Mouse (Mus musculus) liver, adult (tissue): ENCODE measurements around the gene Ubxn6.

Experiments used
- GATA4 ChIP-seq: IDR thresholded peaks from 2 replicates; pipeline ENCODE4 v1.6.1; 2014; ENCODE audit warnings: mild to moderate bottlenecking, low read length; ENCODE audit not compliant: insufficient replicate concordance

Ubxn6 gene

GRCm38 (mm10) chr17:56107736-56108135 lies 32.9 kb upstream of the Ubxn6 start:
- no peak for TF ChIP-seq GATA4

- no peak for TF ChIP-seq GATA4
Observed at GRCm38 (mm10) chr17:56106981-56107380, 32.2 kb upstream of the Ubxn6 start.

GRCm38 (mm10) chr17:56103465-56104285 lies 28.8 kb upstream of the Ubxn6 start:
- no peak for TF ChIP-seq GATA4

- TF ChIP-seq GATA4 = no peak
Observed at GRCm38 (mm10) chr17:56102927-56103326, 28.1 kb upstream of the Ubxn6 start.

GRCm38 (mm10) chr17:56102158-56102557 lies 27.3 kb upstream of the Ubxn6 start:
- TF ChIP-seq GATA4 = no peak

GRCm38 (mm10) chr17:56100811-56101210 lies 26.0 kb upstream of the Ubxn6 start:
- TF ChIP-seq GATA4 = no peak

- no peak for TF ChIP-seq GATA4
Observed at GRCm38 (mm10) chr17:56098711-56099572, 24.1 kb upstream of the Ubxn6 start.

- no peak for TF ChIP-seq GATA4
Observed at GRCm38 (mm10) chr17:56098180-56098579, 23.4 kb upstream of the Ubxn6 start.

- TF ChIP-seq GATA4 = no peak
Observed at GRCm38 (mm10) chr17:56096883-56097282, 22.1 kb upstream of the Ubxn6 start.

- no peak for TF ChIP-seq GATA4
Observed at GRCm38 (mm10) chr17:56092794-56093193, 18.0 kb upstream of the Ubxn6 start.

GRCm38 (mm10) chr17:56092312-56092711 lies 17.5 kb upstream of the Ubxn6 start:
- TF ChIP-seq GATA4 = no peak

- no peak for TF ChIP-seq GATA4
Observed at GRCm38 (mm10) chr17:56080781-56081585, 6.2 kb upstream of the Ubxn6 start.

- TF ChIP-seq GATA4 = no peak
Observed at GRCm38 (mm10) chr17:56079921-56080320, 5.1 kb upstream of the Ubxn6 start.

GRCm38 (mm10) chr17:56078880-56079795 lies 4.3 kb upstream of the Ubxn6 start, which contains the start of gene Hdgfl2:
Hdgfl2 (plus strand) TSS chr17:56079634.
- TF ChIP-seq GATA4 = peak; percentile 6; the same call in 1 of the 2 replicates
